Mouse (Mus musculus) brain, embryonic 14.5 days (tissue): ENCODE results near the gene Erich4.

Source experiments
- CTCF ChIP-seq: fragments of 200-500 bp; IDR thresholded peaks from 2 replicates; pipeline ENCODE4 v1.5.1; 2012; ENCODE audit warnings: inconsistent platforms, mild to moderate bottlenecking, moderate library complexity, borderline replicate concordance; ENCODE audit not compliant: insufficient read depth, insufficient read length; ENCODE audit errors: extremely low read depth
- POLR2A ChIP-seq: fragments of 200-500 bp; IDR thresholded peaks from 2 replicates; pipeline ENCODE4 v1.6.1; 2012; ENCODE audit warnings: mild to moderate bottlenecking, inconsistent platforms, borderline replicate concordance; ENCODE audit not compliant: poor library complexity, insufficient read depth, insufficient read length, severe bottlenecking; ENCODE audit errors: extremely low read depth

- TF ChIP-seq POLR2A (no peak), CTCF (no peak)
These were observed 35.6 kb upstream of the Erich4 start for GRCm38 (mm10) chr7:25651281-25651680.
